Mouse (Mus musculus) kidney, postnatal 10 days (tissue): Measurements from ENCODE around the gene Olfr67.
"Not testable (repeated sequence)": the region's sequence is repeated elsewhere in the genome, so short reads cannot be mapped to it uniquely, and the experiment has no call there.

ENCODE experiments used
- DNase-seq: peaks from one replicate; pipeline ENCODE4 v3.0.0; 2021; ENCODE audit warnings: mixed read lengths

The Olfr67 gene

GRCm38 (mm10) chr7:103767687-103768086, 23.9 kb downstream of the Olfr67 start:
- not testable (repeated sequence) for DNase-seq

- DNase-seq: not testable (repeated sequence)
Measured at GRCm38 (mm10) chr7:103762212-103762611, 29.4 kb downstream of the Olfr67 start.

GRCm38 (mm10) chr7:103757233-103757632, 34.4 kb downstream of the Olfr67 start, which contains the start of gene Olfr630:
Gene Olfr630, minus strand, starts transcription at chr7:103757333.
- DNase-seq: no peak

GRCm38 (mm10) chr7:103744843-103745242, 46.8 kb downstream of the Olfr67 start, which contains the start of gene Olfr629:
Gene Olfr629, minus strand, starts transcription at chr7:103744943.
- no peak for DNase-seq
